Mouse (Mus musculus): ENCODE data around the gene Terb1.

- TF ChIP-seq CTCF (IDR thresholded peaks at IDR 0.05; ENCODE audit: insufficient read depth, low read depth, low read length) = no peak
- TF ChIP-seq POLR2A (IDR thresholded peaks at IDR 0.05; ENCODE audit: insufficient read depth, low read depth, low read length) = no peak
Measured at GRCm38 (mm10) chr8:104432656-104433055, 77.1 kb downstream of the Terb1 start.

All from olfactory bulb, adult 2 months (tissue).